Mouse (Mus musculus) adrenal gland, postnatal 0 days (tissue): ENCODE measurements around the gene Gbe1. TPM values are rescaled to one million over a fixed set of nuclear protein-coding genes. Genes with fewer than 3 reads are reported as not detected.

ENCODE experiments used
- polyA plus RNA-seq: library from polyadenylated mRNA; unstranded; fragments of >200 nt; fragmentation: Nextera tagmentation; extraction: Ambion mirVana; gene quantifications from 2 replicates; pipeline ENCODE4 v1.2.1, GENCODE M21; 2015

Gbe1 gene
- 11.7 and 22.7 TPM in 2 replicates for polyA plus RNA-seq

GRCm38 (mm10) chr16:70313886-70314577 lies at the start of gene Gbe1:
Gene Gbe1, plus strand, starts transcription at chr16:70313949.

